Mouse (Mus musculus) spleen, postnatal 36 days (tissue): ENCODE measurements around the gene Olfr747.
"Not testable (repeated sequence)": the region's sequence is repeated elsewhere in the genome, so short reads cannot be mapped to it uniquely, and the experiment has no call there.

Experiments used
- DNase-seq, 2 experiments: peaks; one replicate each; pipeline ENCODE4 v3.0.0; 2022; ENCODE audit warnings: low spot score in 2 of 2, mixed read lengths in 1 of 2

Gene Olfr747

DNA sequence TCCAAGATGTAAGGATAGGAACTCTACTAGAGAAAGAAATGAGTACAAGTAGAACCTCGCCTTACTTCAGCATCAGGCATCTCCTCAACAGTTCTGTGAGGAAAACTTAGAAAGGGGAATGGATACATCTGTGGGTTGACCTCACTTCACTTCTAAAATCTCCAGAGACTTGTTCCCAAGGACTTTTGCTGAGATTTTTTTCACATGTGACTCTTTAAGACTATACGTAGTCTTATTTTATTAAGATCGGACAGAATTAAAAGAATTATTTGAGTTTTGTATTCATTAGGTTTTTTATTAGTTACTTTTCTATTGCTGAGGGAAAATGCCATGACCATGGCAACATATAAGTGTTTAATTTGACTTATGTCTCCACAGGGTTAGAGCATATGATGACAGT is at the start of gene Olfr747:
TSS of gene Olfr747 (minus strand) at position 101 of the 400 bp plus-strand sequence.
- no peak for DNase-seq

DNA sequence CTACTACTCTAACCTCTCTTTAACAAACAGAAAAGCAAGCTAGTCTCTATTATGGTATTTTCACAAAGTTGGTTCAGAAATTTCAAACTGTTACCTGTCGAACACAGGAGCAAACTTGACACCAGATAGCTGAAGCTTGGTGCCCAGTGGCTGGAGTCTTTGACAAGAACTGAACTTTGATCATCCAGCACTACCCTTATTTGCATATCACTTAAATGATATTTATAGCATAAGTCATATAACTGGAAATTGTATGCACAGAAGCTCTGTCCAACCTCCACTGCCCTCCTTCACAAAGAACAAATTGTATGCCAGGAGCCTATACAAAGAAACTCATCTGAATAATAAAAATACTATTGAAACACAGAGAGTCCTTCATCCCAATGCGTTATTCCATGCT is 48.6 kb upstream of the Olfr747 start:
- DNase-seq, result no peak

DNA sequence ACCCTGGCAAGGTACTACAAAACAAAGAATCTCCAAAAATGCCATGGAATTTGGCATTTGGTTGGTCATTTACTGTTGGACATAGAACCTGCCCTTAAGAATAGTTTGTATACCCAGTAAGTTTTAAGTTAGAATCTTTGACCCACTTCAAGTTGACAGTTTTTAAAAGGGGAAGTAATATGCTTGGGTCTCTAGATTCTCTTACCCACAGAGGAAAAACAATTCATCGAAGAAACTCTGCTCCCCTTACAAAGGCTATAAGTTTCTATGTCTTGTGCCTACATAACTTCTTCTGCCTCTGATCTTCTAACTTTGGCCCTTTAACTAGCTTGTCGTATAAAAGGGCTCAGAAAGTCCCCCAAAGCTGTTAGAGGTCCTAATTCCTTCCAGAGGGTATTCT is 47.3 kb upstream of the Olfr747 start:
- DNase-seq, result no peak

DNA sequence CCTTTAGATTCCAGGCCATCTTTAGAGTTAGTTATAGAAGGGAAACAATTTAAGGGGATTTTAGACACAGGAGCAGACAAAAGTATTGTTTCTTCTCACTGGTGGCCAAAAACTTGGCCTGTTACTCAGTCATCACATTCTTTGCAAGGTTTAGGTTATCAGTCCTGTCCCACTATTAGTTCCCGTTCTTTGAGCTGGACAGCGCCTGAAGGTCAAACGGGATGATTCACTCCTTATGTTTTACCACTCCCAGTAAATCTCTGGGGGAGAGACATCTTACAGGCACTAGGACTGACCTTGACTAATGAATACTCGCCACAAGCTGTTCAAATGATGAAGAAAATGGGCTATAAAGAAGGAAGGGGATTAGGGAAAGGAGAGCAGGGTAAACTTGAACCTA is 29.4 kb upstream of the Olfr747 start:
- not testable (repeated sequence) for DNase-seq

DNA sequence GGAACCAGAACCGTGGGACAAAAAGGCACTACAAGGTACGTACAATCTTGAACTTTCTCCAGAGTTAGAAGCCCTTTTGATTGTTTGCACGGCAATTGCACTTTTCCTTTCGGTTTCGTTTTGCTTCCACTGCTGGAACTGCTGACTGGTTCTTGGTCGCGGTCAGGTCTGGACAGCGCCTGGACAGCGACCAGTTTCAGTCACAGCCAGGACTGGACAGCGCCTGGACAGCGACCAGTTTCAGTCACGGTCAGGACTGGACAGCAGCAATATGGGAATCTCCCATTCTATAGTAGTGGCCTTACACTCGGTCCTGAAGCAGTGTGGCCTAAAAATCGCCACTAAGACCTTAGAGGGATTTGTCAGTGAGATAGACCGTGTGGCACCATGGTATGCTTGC is 26.9 kb upstream of the Olfr747 start:
- not testable (repeated sequence) for DNase-seq

DNA sequence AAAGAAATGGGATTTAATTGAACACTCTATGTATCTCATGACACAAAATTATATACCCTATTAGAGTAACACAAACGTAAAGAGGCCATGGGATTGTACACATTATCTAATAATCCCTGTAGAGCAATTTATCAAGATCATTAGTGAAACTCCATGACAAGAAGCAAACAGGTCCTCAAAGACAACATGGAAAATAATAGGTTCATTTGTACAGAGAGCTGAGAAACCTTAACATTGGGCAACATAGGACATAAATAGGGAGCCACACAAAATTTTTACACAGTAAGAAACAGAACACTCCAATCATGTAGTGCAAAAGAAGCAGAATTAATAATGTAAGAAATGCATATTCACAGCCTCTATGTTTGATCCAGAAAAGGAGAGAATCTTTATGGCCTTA is 14.1 kb upstream of the Olfr747 start, which contains the start of gene Olfr748:
TSS of gene Olfr748 (plus strand) at position 301 of the 400 bp plus-strand sequence.
- DNase-seq, result no peak

DNA sequence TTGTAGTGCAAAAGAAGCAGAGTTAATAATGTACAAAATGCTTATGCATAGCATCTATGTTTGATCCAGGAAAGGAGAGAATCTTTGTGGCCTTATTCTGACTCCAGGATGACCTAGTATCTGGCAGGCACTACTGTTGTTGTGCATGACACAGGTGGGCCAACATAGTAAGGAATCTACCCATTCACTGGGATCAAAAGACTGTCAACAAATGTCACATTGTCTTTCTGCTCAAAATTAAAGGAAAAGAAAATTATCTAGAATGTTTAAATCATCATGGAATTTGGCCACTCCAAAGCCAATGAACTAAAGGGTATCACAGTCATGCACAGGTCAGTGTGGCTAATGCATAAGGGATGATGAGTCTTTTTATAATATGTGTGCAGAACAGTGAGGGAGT is 46.2 kb downstream of the Olfr747 start, which contains the start of gene Olfr746:
TSS of gene Olfr746 (plus strand) at position 301 of the 400 bp plus-strand sequence.
- DNase-seq, result no peak

DNA sequence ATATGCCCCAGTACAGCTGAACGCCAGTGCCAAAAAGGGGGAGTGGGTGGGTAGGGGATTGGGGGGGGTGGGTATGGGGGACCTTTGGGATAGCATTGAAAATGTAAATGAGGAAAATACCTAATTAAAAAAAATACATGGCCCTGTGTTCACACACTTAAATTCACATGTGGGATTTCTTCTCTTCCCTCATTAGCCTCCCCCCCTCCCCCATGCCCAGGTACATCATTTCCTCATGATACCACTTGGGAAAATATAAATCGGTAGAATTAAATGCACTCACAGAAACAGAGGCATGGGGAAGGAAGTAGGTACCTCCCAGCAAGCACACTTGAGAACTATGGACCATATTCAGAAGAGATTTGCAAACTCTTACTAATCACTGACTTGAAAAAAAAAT is 53.9 kb downstream of the Olfr747 start, which contains the start of gene Olfr745:
TSS of gene Olfr745 (plus strand) at position 301 of the 400 bp plus-strand sequence.
- no peak for DNase-seq
